Mouse (Mus musculus) heart, embryonic 14.5 days (tissue): ENCODE data around the gene Gm3417. TPM values are rescaled to one million over a fixed set of nuclear protein-coding genes. Genes with fewer than 3 reads are reported as not detected.

Experiments used
- ATAC-seq: fragments of 200-750 bp; cut with Nextera tagmentation; 2 replicates; pipeline ENCODE4 v1.8.0; 2017; ENCODE audit warnings: low read depth, moderate TSS enrichment; ENCODE audit not compliant: insufficient number of reproducible peaks, insufficient read depth, low FRiP score
- H3K27ac ChIP-seq, 2 experiments: fragments of 200-500 bp in 1 of 2; fragments of 300-500 bp in 1 of 2; sonication (generic) in 1 of 2; replicated peaks in 1 of 2; 2 replicates each; pipeline ENCODE4 v1.5.1; 2012 to 2014; ENCODE audit warnings: low read depth in 2 of 2, low read length in 2 of 2, control low read depth in 1 of 2, mild to moderate bottlenecking in 1 of 2, mixed read lengths in 1 of 2; ENCODE audit not compliant: control insufficient read depth in 1 of 2, insufficient read depth in 1 of 2
- H3K27me3 ChIP-seq: fragments of 300-500 bp; sonication (generic); 2 replicates; pipeline ENCODE4 v1.6.1; 2014; ENCODE audit warnings: mild to moderate bottlenecking, low read length, control low read depth; ENCODE audit not compliant: control insufficient read depth, insufficient read depth
- H3K36me3 ChIP-seq: fragments of 300-500 bp; sonication (generic); 2 replicates; pipeline ENCODE4 v1.6.1; 2014; ENCODE audit warnings: mild to moderate bottlenecking, control low read depth, low read length, mixed read lengths; ENCODE audit not compliant: control insufficient read depth, insufficient read depth
- H3K4me1 ChIP-seq, 2 experiments: fragments of 200-500 bp in 1 of 2; fragments of 300-500 bp in 1 of 2; sonication (generic) in 1 of 2; 2 replicates each; pipeline ENCODE4 v1.6.1; 2012 to 2014; ENCODE audit warnings: low read length in 2 of 2, control low read depth in 1 of 2, mixed read lengths in 1 of 2; ENCODE audit not compliant: control insufficient read depth in 2 of 2, insufficient read depth in 2 of 2
- H3K4me2 ChIP-seq: fragments of 300-500 bp; sonication (generic); 2 replicates; pipeline ENCODE4 v1.6.1; 2014; ENCODE audit warnings: mild to moderate bottlenecking, low read length
- H3K4me3 ChIP-seq, 2 experiments: fragments of 200-500 bp in 1 of 2; fragments of 300-500 bp in 1 of 2; sonication (generic) in 1 of 2; 2 replicates each; pipeline ENCODE4 v1.5.1; 2012 to 2014; ENCODE audit warnings: low read length in 2 of 2, mild to moderate bottlenecking in 2 of 2, control low read depth in 1 of 2, low read depth in 1 of 2, moderate library complexity in 1 of 2; ENCODE audit not compliant: control insufficient read depth in 1 of 2, insufficient read depth in 1 of 2
- H3K9ac ChIP-seq: fragments of 300-500 bp; sonication (generic); 2 replicates; pipeline ENCODE4 v1.6.1; 2014; ENCODE audit warnings: mild to moderate bottlenecking, low read length
- H3K9me3 ChIP-seq: fragments of 300-500 bp; sonication (generic); 2 replicates; pipeline ENCODE4 v1.6.1; 2016; ENCODE audit warnings: low read length, control low read depth; ENCODE audit not compliant: control insufficient read depth
- WGBS: fragments of 180-500 bp; shearing (Covaris S2); extraction: QIAGEN DNeasy Blood & Tissue Kit; methylation state at CpG from one replicate; pipeline ENCODE4 v1.1.7; 2014; 5-methylcytosine and 5-hydroxymethylcytosine counted together
- polyA plus RNA-seq: library from polyadenylated mRNA; unstranded; fragments of >200 nt; fragmentation: Nextera tagmentation; extraction: Ambion mirVana; gene quantifications from 2 replicates; pipeline ENCODE4 v1.2.1, GENCODE M21; 2014

Gm3417 gene
- polyA plus RNA-seq, 1 experiment from 2014 or later, result not detected

DNA sequence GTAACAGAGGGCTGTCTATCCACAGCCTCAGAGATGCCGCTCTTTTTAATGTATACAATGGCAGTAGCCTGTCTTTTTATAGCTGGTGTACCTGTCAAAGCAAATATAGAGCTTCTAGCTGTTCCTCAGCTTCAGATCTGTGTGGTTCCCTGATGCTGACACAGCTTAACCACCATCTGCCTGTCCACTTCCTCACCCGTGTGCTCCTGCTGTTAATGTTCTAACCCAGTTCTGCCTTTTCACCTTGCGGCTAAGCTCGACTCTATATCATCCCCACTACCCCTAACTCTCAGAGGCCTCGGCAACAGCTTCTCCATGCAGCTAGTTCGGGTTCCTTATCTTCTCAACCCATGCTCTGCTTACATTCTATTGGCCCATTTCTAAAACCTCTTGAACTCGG is 47.9 kb downstream of the Gm3417 start:
- ATAC-seq, result no peak
- 72% methylated on average over 7 of the region's 7 CpGs for WGBS

DNA sequence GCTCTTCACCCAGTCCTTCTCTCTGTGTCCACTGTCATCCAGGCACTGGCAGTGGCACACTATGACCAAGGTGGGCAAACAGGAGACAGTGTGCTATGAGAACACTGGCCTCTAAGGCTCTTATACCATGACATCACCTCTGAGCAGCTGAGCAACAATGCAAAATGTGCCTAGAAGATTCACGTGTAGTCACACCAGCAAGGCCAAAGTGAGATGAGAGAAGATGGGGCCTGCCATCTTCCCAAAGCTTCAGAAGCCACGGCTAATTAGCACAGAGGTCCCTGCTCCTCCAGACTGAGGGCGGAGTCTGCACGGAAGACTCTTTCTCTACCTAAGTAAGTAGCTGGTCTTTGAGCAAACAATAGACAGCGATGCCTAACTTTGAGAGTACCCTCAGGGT is 50.0 kb downstream of the Gm3417 start:
- no peak for ATAC-seq
- no peaks in the 10 kb centered on the region for H3K4me1 ChIP-seq
- H3K4me2 ChIP-seq, result no peak overlapping the region
- H3K9ac ChIP-seq, result no peak overlapping the region
- H3K4me3 ChIP-seq, result no peak overlapping the region
- H3K27me3 ChIP-seq, result no peaks in the 10 kb centered on the region
- no peaks in the 10 kb centered on the region for H3K36me3 ChIP-seq
- no peaks in the 10 kb centered on the region for H3K9me3 ChIP-seq
- WGBS, result 64% methylated on average over 5 of the region's 5 CpGs
- H3K27ac ChIP-seq, result no peak overlapping the region

More for the DNA sequence above, 47.9 kb downstream of the Gm3417 start:
- H3K4me3 ChIP-seq, result no peak overlapping the region
- no peak overlapping the region for H3K27ac ChIP-seq
- H3K36me3 ChIP-seq, result no peaks in the 10 kb centered on the region
- no peaks in the 10 kb centered on the region for H3K4me1 ChIP-seq
- H3K9ac ChIP-seq, result no peak overlapping the region
- H3K27me3 ChIP-seq, result no peaks in the 10 kb centered on the region
- H3K9me3 ChIP-seq, result no peaks in the 10 kb centered on the region
- no peak overlapping the region for H3K4me2 ChIP-seq

DNA sequence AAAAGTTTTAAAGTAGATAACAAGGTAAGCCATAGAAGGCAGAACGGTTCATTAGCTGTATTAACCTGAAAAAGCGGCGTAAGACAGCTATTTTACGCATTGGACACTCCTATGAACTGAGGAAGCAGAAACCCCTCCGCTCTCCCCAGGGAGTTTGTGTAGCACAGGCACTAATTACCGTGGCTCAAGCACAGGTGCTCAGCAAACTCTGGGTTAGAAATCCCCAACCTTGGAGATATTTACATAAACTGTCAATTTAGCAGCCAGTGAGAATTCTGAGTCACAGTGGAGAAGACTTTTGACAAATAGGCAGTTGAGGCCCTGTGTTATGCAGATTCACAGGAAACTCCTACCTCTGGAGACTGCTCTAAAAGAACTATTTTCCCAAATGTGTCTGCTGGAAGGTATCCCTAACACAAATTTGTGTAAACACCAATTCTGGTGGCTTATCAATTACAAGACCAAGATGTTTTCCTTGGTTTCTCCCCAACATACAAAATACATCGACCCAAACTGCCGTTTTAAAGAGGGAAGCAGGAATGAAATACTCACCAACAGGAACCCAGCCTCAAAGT is 50.9 kb downstream of the Gm3417 start:
- H3K36me3 ChIP-seq, result no peaks in the 10 kb centered on the region
- no peaks in the 10 kb centered on the region for H3K27me3 ChIP-seq
- WGBS, result 78% methylated on average over 8 of the region's 8 CpGs
- H3K27ac ChIP-seq, result no peak overlapping the region
- no peak overlapping the region for H3K4me2 ChIP-seq
- H3K9me3 ChIP-seq, result no peaks in the 10 kb centered on the region
- no peak overlapping the region for H3K9ac ChIP-seq
- H3K4me1 ChIP-seq, result no peaks in the 10 kb centered on the region
- ATAC-seq, result no peak
- no peak overlapping the region for H3K4me3 ChIP-seq

DNA sequence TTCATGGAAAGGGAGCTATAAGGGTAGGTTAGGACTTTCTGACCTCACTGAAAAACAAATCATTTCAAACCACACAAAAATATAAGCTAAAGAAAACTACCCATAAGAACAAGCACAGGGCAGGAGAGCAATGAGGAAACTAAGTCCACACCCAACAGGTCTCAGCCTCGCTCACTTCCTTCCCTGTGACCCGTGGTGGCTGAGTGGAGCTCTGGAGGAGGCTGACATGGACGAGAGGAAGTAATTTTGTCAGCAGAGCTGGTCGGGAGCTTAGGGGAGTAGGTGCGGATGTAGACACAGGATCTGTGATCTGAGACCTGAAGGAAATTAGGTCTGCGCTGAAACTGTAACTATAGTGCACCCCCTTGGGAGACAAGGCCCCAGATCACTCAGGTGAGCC is 57.0 kb downstream of the Gm3417 start:
- WGBS, result 53% methylated on average over 6 of the region's 6 CpGs
- Histone ChIP-seq H3K9me3 (no peaks in the 10 kb centered on the region), H3K4me2 (no peak overlapping the region), H3K36me3 (no peaks in the 10 kb centered on the region), H3K27me3 (peaks cover 9% of the 10 kb centered on the region; the same call in 1 of the 2 replicates), H3K9ac (no peak overlapping the region), H3K4me1 (no peaks in the 10 kb centered on the region), H3K4me3 (no peak overlapping the region), H3K27ac (no peak overlapping the region)
- ATAC-seq, result no peak

DNA sequence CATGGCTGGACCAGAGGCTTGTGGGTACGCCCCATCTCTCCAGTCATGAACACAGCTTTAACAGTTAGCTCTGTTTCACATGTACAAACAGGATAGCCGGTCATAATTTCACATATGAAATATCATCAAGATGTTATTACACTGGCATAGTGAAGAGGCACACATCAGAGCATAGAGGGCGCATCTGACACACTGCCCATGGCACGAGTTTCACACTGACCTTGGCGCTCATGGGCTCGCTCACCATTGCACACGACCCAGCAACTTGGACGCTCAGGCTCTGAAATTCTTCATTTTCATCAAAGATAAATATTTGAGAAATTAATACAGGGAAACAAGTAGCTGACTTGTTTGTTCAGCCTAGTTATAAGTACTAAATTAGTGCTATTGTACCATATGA is 60.7 kb downstream of the Gm3417 start:
- Histone ChIP-seq H3K9me3 (no peaks in the 10 kb centered on the region), H3K4me3 (no peak overlapping the region), H3K9ac (no peak overlapping the region), H3K4me2 (no peak overlapping the region), H3K36me3 (no peaks in the 10 kb centered on the region), H3K27me3 (peaks cover 9% of the 10 kb centered on the region; the same call in 1 of the 2 replicates), H3K27ac (no peak overlapping the region), H3K4me1 (no peaks in the 10 kb centered on the region)
- 83% methylated on average over 8 of the region's 8 CpGs for WGBS
- no peak for ATAC-seq

DNA sequence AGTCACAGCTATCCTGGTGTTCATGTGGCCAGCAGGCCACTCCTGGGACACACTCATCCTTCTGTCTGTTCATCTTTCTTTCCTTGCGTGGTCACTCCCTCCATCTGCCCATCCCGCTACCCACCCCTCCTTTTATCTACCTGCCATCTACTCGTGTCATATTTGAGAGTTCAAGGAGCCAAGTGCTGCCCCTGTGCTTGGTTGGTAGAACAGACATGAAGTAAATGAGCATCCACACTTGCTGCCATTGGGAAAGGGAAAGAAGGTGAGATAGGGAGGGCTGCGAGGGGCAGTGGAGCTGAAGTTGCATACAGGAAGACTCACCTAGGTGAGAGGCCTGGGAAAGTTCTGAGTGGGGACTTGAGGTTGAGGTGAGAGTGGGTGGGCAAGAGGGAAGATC is 64.2 kb downstream of the Gm3417 start:
- peaks cover 2% of the 10 kb centered on the region; the same call in 1 of the 2 replicates for H3K27me3 ChIP-seq
- no peak overlapping the region for H3K4me2 ChIP-seq
- H3K9ac ChIP-seq, result no peak overlapping the region
- H3K4me1 ChIP-seq, result no peaks in the 10 kb centered on the region
- 78% methylated on average over 4 of the region's 4 CpGs for WGBS
- no peaks in the 10 kb centered on the region for H3K36me3 ChIP-seq
- no peak for ATAC-seq
- H3K9me3 ChIP-seq, result no peaks in the 10 kb centered on the region
- no peak overlapping the region for H3K4me3 ChIP-seq
- no peak overlapping the region for H3K27ac ChIP-seq

Other genes starting within 250 kb of the Gm3417 start
- 4.6 and 6.4 TPM in 2 replicates for gene Wdr27, start 35.6 kb downstream of the Gm3417 start, polyA plus RNA-seq
- 29.5 and 32.8 TPM in 2 replicates for gene 1600012H06Rik, start 35.6 kb downstream of the Gm3417 start, polyA plus RNA-seq
- gene Phf10, start 17.5 kb downstream of the Gm3417 start, polyA plus RNA-seq, result 33.9 and 36.9 TPM in 2 replicates
- 5.8 and 7.1 TPM in 2 replicates for gene 9030025P20Rik, start 322 bp downstream of the Gm3417 start, polyA plus RNA-seq
- gene Gm3435, start 31.4 kb upstream of the Gm3417 start, polyA plus RNA-seq, result 4.5 and 4.8 TPM in 2 replicates
- 58.8 and 61.6 TPM in 2 replicates for gene Ermard, start 62.4 kb upstream of the Gm3417 start, polyA plus RNA-seq
- 0.45 TPM in 1 of 2 replicates, not detected in the other for gene Tcte3, start 62.7 kb upstream of the Gm3417 start, polyA plus RNA-seq
- 2.5 and 2.6 TPM in 2 replicates for gene Gm3448, start 62.7 kb upstream of the Gm3417 start, polyA plus RNA-seq